Mouse (Mus musculus) neural tube, embryonic 13.5 days (tissue): ENCODE measurements around the gene Tmem190. TPM values are rescaled to one million over a fixed set of nuclear protein-coding genes. Genes with fewer than 3 reads are reported as not detected.

Experiments
- ATAC-seq: fragments of 200-750 bp; cut with Nextera tagmentation; 2 replicates; pipeline ENCODE4 v1.8.0; 2017; ENCODE audit warnings: low read depth, mild to moderate bottlenecking, moderate TSS enrichment, moderate library complexity
- H3K27ac ChIP-seq: fragments of 300-500 bp; sonication (generic); replicated peaks from 2 replicates; pipeline ENCODE4 v1.5.1; 2015; ENCODE audit warnings: moderate library complexity, mild to moderate bottlenecking, inconsistent platforms
- H3K27me3 ChIP-seq: fragments of 300-500 bp; sonication (generic); 2 replicates; pipeline ENCODE4 v1.6.1; 2015; ENCODE audit warnings: mild to moderate bottlenecking, inconsistent platforms
- H3K36me3 ChIP-seq: fragments of 300-500 bp; sonication (generic); 2 replicates; pipeline ENCODE4 v1.6.1; 2015; ENCODE audit warnings: mild to moderate bottlenecking, inconsistent platforms
- H3K4me1 ChIP-seq: fragments of 300-500 bp; sonication (generic); replicated peaks from 2 replicates; pipeline ENCODE4 v1.6.1; 2015; ENCODE audit warnings: inconsistent platforms
- H3K4me2 ChIP-seq: fragments of 300-500 bp; sonication (generic); 2 replicates; pipeline ENCODE4 v1.6.1; 2015; ENCODE audit warnings: inconsistent platforms, mild to moderate bottlenecking, moderate library complexity
- H3K4me3 ChIP-seq: fragments of 300-500 bp; sonication (generic); 2 replicates; pipeline ENCODE4 v1.5.1; 2015; ENCODE audit warnings: mild to moderate bottlenecking, inconsistent platforms
- H3K9ac ChIP-seq: fragments of 300-500 bp; sonication (generic); 2 replicates; pipeline ENCODE4 v1.6.1; 2015; ENCODE audit warnings: moderate library complexity, mild to moderate bottlenecking, inconsistent platforms
- H3K9me3 ChIP-seq: fragments of 300-500 bp; sonication (generic); 2 replicates; pipeline ENCODE4 v1.6.1; 2016; ENCODE audit warnings: inconsistent platforms
- WGBS: fragments of 180-500 bp; shearing (Covaris S2); methylation state at CpG from one replicate; pipeline ENCODE4 v1.1.7; 2015; 5-methylcytosine and 5-hydroxymethylcytosine counted together
- polyA plus RNA-seq: library from polyadenylated mRNA; unstranded; fragments of >200 nt; fragmentation: Nextera tagmentation; extraction: Ambion mirVana; gene quantifications from 2 replicates; pipeline ENCODE4 v1.2.1, GENCODE M21; 2015

The Tmem190 gene
- polyA plus RNA-seq, 1 experiment from 2014 or later, result not detected

GRCm38 (mm10) chr7:4747156-4747899 lies 35.4 kb upstream of the Tmem190 start:
- H3K27ac ChIP-seq, result no peak overlapping the region
- peaks cover 45% of the 10 kb centered on the region for H3K36me3 ChIP-seq
- ATAC-seq, result no peak
- 78% methylated on average over 9 of the region's 9 CpGs for WGBS
- peaks cover 23% of the 10 kb centered on the region for H3K4me1 ChIP-seq
- no peak overlapping the region for H3K9ac ChIP-seq
- H3K27me3 ChIP-seq, result no peaks in the 10 kb centered on the region
- H3K4me3 ChIP-seq, result no peak overlapping the region
- no peak overlapping the region for H3K4me2 ChIP-seq
- no peaks in the 10 kb centered on the region for H3K9me3 ChIP-seq

DNA sequence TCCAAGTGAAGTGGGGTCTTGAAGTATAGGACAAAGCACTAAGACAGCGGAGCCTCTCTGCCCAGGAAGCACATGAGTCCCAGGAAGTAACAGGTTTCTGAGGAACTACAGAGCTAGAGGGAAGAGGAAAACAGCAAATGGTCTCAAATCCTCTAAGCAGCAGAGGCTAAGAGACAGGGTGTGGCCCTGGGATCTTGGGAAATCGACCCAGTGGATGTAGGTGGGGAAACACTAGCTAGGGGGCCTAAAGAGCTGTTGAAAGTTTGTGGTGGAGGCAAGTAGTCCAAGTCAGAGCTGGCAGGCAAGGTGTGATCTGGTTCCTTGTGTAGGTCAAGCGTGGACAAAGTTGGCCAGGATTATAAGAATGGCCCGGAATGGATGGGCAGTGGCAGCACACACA lies 34.4 kb upstream of the Tmem190 start:
- no peak overlapping the region for H3K27ac ChIP-seq
- no peak for ATAC-seq
- no peaks in the 10 kb centered on the region for H3K9me3 ChIP-seq
- peaks cover 37% of the 10 kb centered on the region for H3K36me3 ChIP-seq
- peaks cover 23% of the 10 kb centered on the region for H3K4me1 ChIP-seq
- WGBS, result 83% methylated on average over 4 of the region's 4 CpGs
- no peaks in the 10 kb centered on the region for H3K27me3 ChIP-seq
- no peak overlapping the region for H3K4me3 ChIP-seq
- no peak overlapping the region for H3K9ac ChIP-seq
- H3K4me2 ChIP-seq, result no peak overlapping the region

DNA sequence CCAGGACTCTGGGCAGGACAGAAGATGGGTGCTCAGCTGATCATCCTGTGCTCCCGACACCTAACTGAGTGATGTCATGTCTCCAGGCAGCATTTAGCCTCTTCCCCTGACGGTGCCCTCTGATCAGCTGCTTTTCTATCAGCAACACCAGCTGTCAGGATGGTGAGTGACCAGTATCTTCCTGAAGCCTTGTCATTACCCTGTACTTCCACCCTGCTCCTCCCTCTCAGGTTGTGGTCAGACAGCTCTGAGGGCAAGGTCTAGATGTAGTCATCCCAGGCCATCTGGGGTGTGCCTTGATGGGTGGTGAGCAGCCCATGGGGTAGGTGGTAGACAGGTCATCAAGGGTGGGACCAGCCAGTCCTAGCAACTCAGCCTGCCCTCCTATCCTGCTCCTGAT lies 33.6 kb upstream of the Tmem190 start:
- no peaks in the 10 kb centered on the region; the same call in 1 of the 2 replicates for H3K27me3 ChIP-seq

GRCm38 (mm10) chr7:4751971-4752820 lies 30.5 kb upstream of the Tmem190 start:
- peak overlapping the region; percentile 49 for H3K9ac ChIP-seq
- 3% methylated on average over 30 of the region's 30 CpGs for WGBS
- peak overlapping the region; percentile 35 for H3K4me3 ChIP-seq
- peaks cover 5% of the 10 kb centered on the region; the same call in 1 of the 2 replicates for H3K36me3 ChIP-seq
- H3K27ac ChIP-seq, result no peak overlapping the region
- H3K4me2 ChIP-seq, result peak overlapping the region; percentile 55
- ATAC-seq, result peak; percentile 66
- H3K4me1 ChIP-seq, result peaks cover 21% of the 10 kb centered on the region
- no peaks in the 10 kb centered on the region for H3K9me3 ChIP-seq
- H3K27me3 ChIP-seq, result no peaks in the 10 kb centered on the region; the same call in 1 of the 2 replicates

More for the DNA sequence above, 33.6 kb upstream of the Tmem190 start:
- 81% methylated on average over 2 of the region's 2 CpGs for WGBS
- Histone ChIP-seq H3K36me3 (peaks cover 32% of the 10 kb centered on the region), H3K27ac (no peak overlapping the region), H3K9me3 (no peaks in the 10 kb centered on the region), H3K4me3 (no peak overlapping the region), H3K4me1 (peaks cover 24% of the 10 kb centered on the region), H3K9ac (no peak overlapping the region), H3K4me2 (no peak overlapping the region)
- no peak for ATAC-seq

- H3K9ac ChIP-seq, result peak within 1 kb of the TSS; percentile 49
- 3% methylated on average over 24 of the region's 24 CpGs for WGBS
- peak within 1 kb of the TSS; percentile 55 for H3K4me2 ChIP-seq
- H3K36me3 ChIP-seq, result 0 out of 2 replicates have a peak, but pooled peaks cover 5% of the 10 kb centered on the region
- ATAC-seq, result peak; percentile 94
- no peaks in the 10 kb centered on the region; the same call in 1 of the 2 replicates for H3K27me3 ChIP-seq
- no peaks in the 10 kb centered on the region for H3K9me3 ChIP-seq
- no peak within 1 kb of the TSS for H3K27ac ChIP-seq
- peak within 1 kb of the TSS; percentile 35 for H3K4me3 ChIP-seq
- H3K4me1 ChIP-seq, result peaks cover 21% of the 10 kb centered on the region
These were observed 29.7 kb upstream of the Tmem190 start, which contains the start of gene Cox6b2 for GRCm38 (mm10) chr7:4752821-4753570. Cox6b2 (minus strand) TSS chr7:4753094.

- H3K4me2 ChIP-seq, result no peak overlapping the region
- no peaks in the 10 kb centered on the region for H3K27me3 ChIP-seq
- no peak overlapping the region for H3K27ac ChIP-seq
- H3K9ac ChIP-seq, result no peak overlapping the region
- no peaks in the 10 kb centered on the region for H3K9me3 ChIP-seq
- peaks cover under 1% of the 10 kb centered on the region; the same call in 1 of the 2 replicates for H3K4me1 ChIP-seq
- no peaks in the 10 kb centered on the region for H3K36me3 ChIP-seq
- 60% methylated on average over 1 of the region's 1 CpGs for WGBS
- ATAC-seq, result no peak
- H3K4me3 ChIP-seq, result no peak overlapping the region
These were observed 23.1 kb upstream of the Tmem190 start for GRCm38 (mm10) chr7:4759670-4760069.

GRCm38 (mm10) chr7:4764946-4765710 lies 17.6 kb upstream of the Tmem190 start:
- Histone ChIP-seq H3K4me1 (peaks cover 13% of the 10 kb centered on the region), H3K4me2 (no peak overlapping the region), H3K4me3 (no peak overlapping the region), H3K9me3 (no peaks in the 10 kb centered on the region), H3K27me3 (no peaks in the 10 kb centered on the region), H3K9ac (no peak overlapping the region), H3K36me3 (no peaks in the 10 kb centered on the region), H3K27ac (no peak overlapping the region)
- 10% methylated on average over 4 of the region's 4 CpGs for WGBS
- ATAC-seq, result no peak

- Histone ChIP-seq H3K27ac (no peak within 1 kb of the TSS), H3K27me3 (peaks cover 29% of the 10 kb centered on the region), H3K36me3 (no peaks in the 10 kb centered on the region), H3K9ac (no peak within 1 kb of the TSS), H3K4me2 (no peak within 1 kb of the TSS), H3K4me3 (no peak within 1 kb of the TSS), H3K9me3 (no peaks in the 10 kb centered on the region), H3K4me1 (no peaks in the 10 kb centered on the region)
- 67% methylated on average over 4 of the region's 5 CpGs for WGBS
- no peak for ATAC-seq
These were observed 11.5 kb upstream of the Tmem190 start, which contains the start of gene Fam71e2 for GRCm38 (mm10) chr7:4771202-4771601. Fam71e2 (minus strand) TSS chr7:4771302.

DNA sequence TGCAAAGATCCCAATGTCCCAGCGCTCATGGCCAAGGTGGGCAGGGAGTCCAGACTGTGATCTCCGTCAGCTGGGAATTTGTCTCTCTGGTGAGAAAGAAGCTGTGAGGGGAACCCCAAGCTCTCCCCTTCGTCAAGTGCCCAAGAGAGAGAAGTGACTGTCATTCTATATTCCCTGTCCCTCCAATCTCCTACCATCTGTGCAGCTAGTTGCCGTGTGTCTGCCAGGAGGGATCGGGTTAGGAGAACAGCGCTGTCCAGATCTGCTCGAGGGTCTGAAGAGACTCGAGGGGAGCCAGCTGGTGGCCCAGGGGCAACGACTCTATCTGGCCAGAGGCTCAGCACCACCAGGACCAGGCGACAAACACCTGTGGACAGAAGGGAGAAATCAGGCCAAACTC lies 6.6 kb upstream of the Tmem190 start:
- Histone ChIP-seq H3K4me1 (peaks cover 14% of the 10 kb centered on the region), H3K36me3 (no peaks in the 10 kb centered on the region), H3K9ac (no peak overlapping the region), H3K9me3 (no peaks in the 10 kb centered on the region), H3K4me3 (no peak overlapping the region), H3K4me2 (no peak overlapping the region), H3K27me3 (peaks cover 78% of the 10 kb centered on the region), H3K27ac (no peak overlapping the region)
- no peak for ATAC-seq
- WGBS, result 57% methylated on average over 10 of the region's 10 CpGs

- WGBS, result 2% methylated on average over 39 of the region's 56 CpGs
- no peaks in the 10 kb centered on the region for H3K9me3 ChIP-seq
- peak overlapping the region; percentile 32 for H3K4me3 ChIP-seq
- H3K4me2 ChIP-seq, result peak overlapping the region; percentile 52
- peak overlapping the region; percentile 53 for H3K9ac ChIP-seq
- peak; percentile 81 for ATAC-seq
- peaks cover 14% of the 10 kb centered on the region for H3K4me1 ChIP-seq
- H3K27ac ChIP-seq, result no peak overlapping the region
- H3K27me3 ChIP-seq, result peaks cover 86% of the 10 kb centered on the region
- H3K36me3 ChIP-seq, result no peaks in the 10 kb centered on the region
These were observed 5.6 kb upstream of the Tmem190 start for GRCm38 (mm10) chr7:4776861-4777830.
